In the genomic region with DNA sequence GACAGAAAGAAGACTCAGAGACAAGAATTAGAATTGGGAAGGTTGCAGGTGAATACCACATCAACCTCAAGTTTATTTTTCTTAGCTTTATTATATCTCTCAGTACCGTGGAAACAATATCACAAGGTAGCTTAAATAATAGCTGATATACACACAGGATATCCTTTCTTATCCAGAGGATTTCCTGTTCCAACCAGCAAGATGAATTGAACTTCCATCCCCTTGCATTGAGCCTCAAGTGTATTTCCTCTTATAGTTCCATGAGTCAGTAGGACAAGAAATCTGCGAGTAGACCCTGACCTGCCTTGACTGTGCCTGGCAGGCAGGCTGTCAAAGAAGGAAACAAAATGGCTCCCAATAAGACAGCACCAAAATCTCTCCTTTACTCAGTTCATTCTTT, we compare ENCODE assay signal across 18 mouse cellular contexts. TPM values are rescaled to one million over a fixed set of nuclear protein-coding genes. Genes with fewer than 3 reads are reported as not detected.
"Had no signal": no experiment of that assay in that cellular context is flagged by ENCODE, and none has a peak within 500 bp of the region (broad histone marks: within the 10 kb centered on the region; RNA-seq: fewer than 3 reads in every experiment).

No protein-coding gene starts in this region.

- H3K27me3 ChIP-seq: kidney, embryonic 15.5 days; liver, embryonic 13.5 days; midbrain, embryonic 13.5 days; neural tube, embryonic 12.5 days; neural tube, embryonic 15.5 days; stomach, embryonic 15.5 days had no signal

- H3K36me3 ChIP-seq: kidney, embryonic 15.5 days; liver, embryonic 13.5 days; midbrain, embryonic 13.5 days; neural tube, embryonic 12.5 days; neural tube, embryonic 15.5 days; stomach, embryonic 15.5 days had no signal

- H3K4me3 ChIP-seq: kidney, embryonic 15.5 days; liver, embryonic 13.5 days; midbrain, embryonic 13.5 days; neural tube, embryonic 12.5 days; neural tube, embryonic 15.5 days; stomach, embryonic 15.5 days had no signal

- H3K9ac ChIP-seq: kidney, embryonic 15.5 days; liver, embryonic 13.5 days; lung, embryonic 14.5 days; midbrain, embryonic 13.5 days; neural tube, embryonic 12.5 days; neural tube, embryonic 15.5 days; stomach, embryonic 15.5 days had no signal

- H3K27ac ChIP-seq: kidney, embryonic 15.5 days; liver, embryonic 13.5 days; macrophage; midbrain, embryonic 13.5 days; neural tube, embryonic 12.5 days; neural tube, embryonic 15.5 days; stomach, embryonic 15.5 days had no signal

- DNase-seq: kidney, adult 18-20 months; kidney, postnatal 10 days; kidney, postnatal 36 days; liver, embryonic 13.5 days; lung, embryonic 14.5 days; lung, postnatal 10 days; retina, postnatal 1 day; right cerebral cortex, postnatal 25 days; spleen, adult 18-20 months; thymus, postnatal 25 days had no signal

- H3K4me1 ChIP-seq: kidney, embryonic 15.5 days; liver, embryonic 13.5 days; midbrain, embryonic 13.5 days; neural tube, embryonic 12.5 days; neural tube, embryonic 15.5 days; stomach, embryonic 15.5 days had no signal

- H3K4me2 ChIP-seq: kidney, embryonic 15.5 days; liver, embryonic 13.5 days; lung, embryonic 14.5 days; midbrain, embryonic 13.5 days; neural tube, embryonic 12.5 days; neural tube, embryonic 15.5 days; stomach, embryonic 15.5 days had no signal

- H3K9me3 ChIP-seq: kidney, embryonic 15.5 days; liver, embryonic 13.5 days; midbrain, embryonic 13.5 days; neural tube, embryonic 12.5 days; neural tube, embryonic 15.5 days; stomach, embryonic 15.5 days had no signal

- ATAC-seq: intestine, embryonic 16.5 days; midbrain, embryonic 13.5 days had no signal

RNA-seq across cellular contexts. Expression of gene Gbp8, which starts 23.6 kb away (rescaled TPM):
- polyA plus RNA-seq: limb, embryonic 11.5 days had no signal
